Mouse (Mus musculus): ENCODE data around the gene Zfp217. TPM values are rescaled to one million over a fixed set of nuclear protein-coding genes. Genes with fewer than 3 reads are reported as not detected.

The Zfp217 gene
- total and polyA plus RNA-seq, 3 experiments = 5.2 to 9.4 (median 8.9) TPM

DNA sequence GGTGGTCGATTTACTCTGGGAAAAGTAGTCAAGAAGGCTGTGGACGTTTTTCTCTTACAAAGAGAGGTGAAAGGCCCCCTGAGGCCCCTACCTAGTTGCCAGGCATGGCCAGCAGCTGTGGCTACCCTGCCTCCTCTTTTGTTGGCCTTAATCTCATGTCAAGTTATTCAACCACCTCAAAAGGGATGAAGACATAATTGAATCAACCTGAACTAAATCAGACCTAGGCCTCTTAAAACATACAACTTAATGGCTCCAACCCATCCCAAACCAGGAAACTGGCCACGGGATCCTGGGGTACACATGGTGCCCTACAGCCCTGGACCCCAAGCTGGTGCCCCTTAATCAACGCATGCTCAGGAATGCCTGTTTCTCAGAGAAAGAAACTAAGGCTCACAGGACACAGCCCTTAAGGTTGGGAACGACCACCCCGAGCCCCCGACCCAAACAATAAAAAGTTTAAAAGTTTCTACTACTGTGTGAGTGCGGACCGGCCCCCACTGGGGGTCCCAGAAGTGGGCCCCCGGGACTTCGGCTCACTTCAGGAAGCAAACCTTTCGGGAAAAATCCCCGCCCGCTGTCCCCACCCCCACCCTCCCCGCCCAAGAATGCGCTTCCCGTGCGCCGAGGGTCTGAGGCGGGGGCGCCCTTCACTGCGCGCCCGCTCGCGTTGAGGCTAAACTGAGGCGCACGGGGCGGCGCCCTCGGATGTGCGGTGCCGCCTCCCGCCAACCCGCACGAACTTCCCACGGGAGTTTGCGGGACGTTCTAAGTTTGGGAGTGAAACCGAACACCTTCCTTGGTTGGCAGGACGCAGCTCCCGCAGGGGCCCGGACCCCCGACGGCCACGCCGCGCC is 17.8 kb downstream of the Zfp217 start:
- Histone ChIP-seq H3K36me3 (ENCODE audit: control insufficient read depth, insufficient read depth, low read length) (peaks cover 28% of the 10 kb centered on the region), H3K79me2 (replicated peaks; ENCODE audit: control insufficient read depth, insufficient read depth, low read length) (peaks cover 7% of the 10 kb centered on the region), H3K4me3 (peak overlapping the region; percentile 87), H3K27ac (peak overlapping the region; percentile 93), H3K9ac (ENCODE audit: low read depth, low read length) (peak overlapping the region; percentile 99), H3K4me1 (ENCODE audit: control insufficient read depth, insufficient read depth, low read length) (peaks cover 22% of the 10 kb centered on the region), H3K27me3 (ENCODE audit: control insufficient read depth, insufficient read depth, low read length) (no peaks in the 10 kb centered on the region)
- 2% methylated on average over 48 of the region's 48 CpGs for WGBS
- peak in 1 of 2 experiments; percentile 67 for DNase-seq
- intact Hi-C loops (cut with DNase I) = loop anchor here (2.0 to 5.0 kb wide), 2 partner anchors 79 to 382 kb away; no protein-coding TSS in a partner anchor
- TF ChIP-seq CTCF (IDR thresholded peaks at IDR 0.05) (no peak), EP300 (IDR thresholded peaks at IDR 0.05; ENCODE audit: insufficient read depth, low read depth, low read length) (no peak), POLR2A (IDR thresholded peaks at IDR 0.05; ENCODE audit: insufficient read depth, low read depth, low read length) (no peak)

DNA sequence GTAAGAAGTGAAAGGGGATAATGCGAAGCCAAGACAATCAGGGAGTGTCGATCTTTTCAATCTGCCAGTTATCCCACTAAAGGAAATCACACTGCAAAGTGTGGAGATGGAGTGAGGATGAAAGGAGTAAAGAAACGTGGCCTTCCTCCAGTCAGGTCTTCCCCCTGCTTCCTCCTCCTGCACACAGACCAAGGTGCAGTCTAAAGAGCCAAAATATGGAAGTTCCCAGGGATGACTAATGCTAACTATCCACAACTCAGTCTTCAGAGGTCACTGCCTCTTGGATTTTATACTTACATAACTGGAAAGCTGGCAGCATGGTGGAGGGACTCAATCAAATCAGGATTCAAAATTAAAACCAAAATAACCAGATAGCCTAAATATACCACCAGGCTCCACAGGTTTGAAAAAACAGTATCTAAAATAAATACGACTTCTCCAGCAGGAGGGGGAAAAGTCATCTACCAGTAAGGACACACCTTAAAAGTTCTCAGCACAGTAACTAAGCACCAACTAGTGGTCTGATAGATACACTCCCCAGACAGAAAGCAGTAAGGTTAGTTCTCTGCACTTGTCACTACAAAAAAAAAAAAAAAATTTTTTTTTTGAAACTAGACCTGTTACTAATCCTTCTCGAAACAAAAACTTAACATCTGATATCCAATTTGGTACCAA is 18.5 kb downstream of the Zfp217 start:
- Histone ChIP-seq H3K4me3 (peak overlapping the region; percentile 87), H3K79me2 (replicated peaks; ENCODE audit: control insufficient read depth, insufficient read depth, low read length) (peaks cover 7% of the 10 kb centered on the region), H3K4me1 (ENCODE audit: control insufficient read depth, insufficient read depth, low read length) (peaks cover 25% of the 10 kb centered on the region), H3K27me3 (ENCODE audit: control insufficient read depth, insufficient read depth, low read length) (no peaks in the 10 kb centered on the region), H3K36me3 (ENCODE audit: control insufficient read depth, insufficient read depth, low read length) (peaks cover 28% of the 10 kb centered on the region), H3K9ac (ENCODE audit: low read depth, low read length) (peak overlapping the region; percentile 59), H3K27ac (peak overlapping the region; percentile 93)
- no peak for DNase-seq
- TF ChIP-seq CTCF (IDR thresholded peaks at IDR 0.05) (peak; percentile 39), EP300 (IDR thresholded peaks at IDR 0.05; ENCODE audit: insufficient read depth, low read depth, low read length) (no peak)
- intact Hi-C loops (cut with DNase I) = no loop called here
- 18% methylated on average over 5 of the region's 5 CpGs for WGBS

DNA sequence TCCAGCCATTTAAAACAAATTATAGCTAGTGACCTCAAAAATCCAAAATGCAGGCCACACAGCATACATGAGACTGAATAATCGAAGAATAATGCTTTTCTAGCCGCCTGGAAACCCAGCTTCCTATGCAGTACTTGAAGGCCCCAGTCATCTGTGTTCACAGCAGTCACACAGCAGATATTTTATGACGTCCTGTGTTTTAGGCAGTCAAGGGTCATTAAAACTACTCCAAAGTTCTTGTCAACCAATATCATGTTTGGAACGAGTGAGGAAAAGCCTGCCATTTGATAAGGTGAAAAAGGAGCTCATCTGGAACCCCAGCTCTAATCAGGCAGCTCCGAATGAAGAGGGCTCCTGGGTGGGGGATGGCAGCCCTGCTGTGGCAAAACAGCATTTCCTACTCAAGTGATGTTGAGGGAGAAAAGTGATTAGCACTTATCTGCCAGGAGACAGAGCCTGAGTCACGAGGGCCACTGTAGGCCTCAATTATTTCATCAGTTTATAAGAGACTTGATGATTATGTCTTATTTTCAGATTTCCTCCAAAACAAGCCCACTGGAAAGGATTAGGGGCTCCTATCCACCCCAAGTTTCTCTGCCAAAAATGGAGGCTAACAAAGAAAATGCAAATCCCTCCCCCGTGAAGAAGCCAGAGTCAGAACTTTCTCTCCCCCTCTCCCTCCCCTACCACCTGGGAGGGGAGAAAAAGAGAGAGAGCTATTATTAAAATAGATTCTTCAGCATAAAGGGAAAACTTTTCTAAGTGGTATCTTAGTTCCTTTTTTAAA is 19.2 kb downstream of the Zfp217 start:
- intact Hi-C loops (cut with DNase I) = no loop called here

GRCm38 (mm10) chr2:170127523-170127922 is 20.4 kb downstream of the Zfp217 start:
- no peak for DNase-seq
- Histone ChIP-seq H3K4me1 (ENCODE audit: control insufficient read depth, insufficient read depth, low read length) (peaks cover 25% of the 10 kb centered on the region), H3K79me2 (replicated peaks; ENCODE audit: control insufficient read depth, insufficient read depth, low read length) (peaks cover 7% of the 10 kb centered on the region), H3K27me3 (ENCODE audit: control insufficient read depth, insufficient read depth, low read length) (no peaks in the 10 kb centered on the region), H3K9ac (ENCODE audit: low read depth, low read length) (peak overlapping the region; percentile 13; the same call in 1 of the 2 replicates), H3K4me3 (no peak overlapping the region), H3K27ac (peak overlapping the region; percentile 24; the same call in 1 of the 2 replicates), H3K36me3 (ENCODE audit: control insufficient read depth, insufficient read depth, low read length) (peaks cover 28% of the 10 kb centered on the region)
- intact Hi-C loops (cut with DNase I) = no loop called here
- TF ChIP-seq EP300 (IDR thresholded peaks at IDR 0.05; ENCODE audit: insufficient read depth, low read depth, low read length) = no peak
- 40% methylated on average over 3 of the region's 3 CpGs for WGBS

More for the DNA sequence above, 19.2 kb downstream of the Zfp217 start:
- Histone ChIP-seq H3K27ac (peak overlapping the region; percentile 93), H3K36me3 (ENCODE audit: control insufficient read depth, insufficient read depth, low read length) (peaks cover 28% of the 10 kb centered on the region), H3K9ac (ENCODE audit: low read depth, low read length) (no peak overlapping the region), H3K4me3 (peak overlapping the region; percentile 4; the same call in 1 of the 2 replicates), H3K4me1 (ENCODE audit: control insufficient read depth, insufficient read depth, low read length) (peaks cover 25% of the 10 kb centered on the region), H3K79me2 (replicated peaks; ENCODE audit: control insufficient read depth, insufficient read depth, low read length) (peaks cover 7% of the 10 kb centered on the region), H3K27me3 (ENCODE audit: control insufficient read depth, insufficient read depth, low read length) (no peaks in the 10 kb centered on the region)
- no peak for DNase-seq
- no peak for TF ChIP-seq CTCF (IDR thresholded peaks at IDR 0.05)
- TF ChIP-seq POLR2A (IDR thresholded peaks at IDR 0.05; ENCODE audit: insufficient read depth, low read depth, low read length) = no peak
- no peak for TF ChIP-seq EP300 (IDR thresholded peaks at IDR 0.05; ENCODE audit: insufficient read depth, low read depth, low read length)
- WGBS = 25% methylated on average over 7 of the region's 7 CpGs

DNA sequence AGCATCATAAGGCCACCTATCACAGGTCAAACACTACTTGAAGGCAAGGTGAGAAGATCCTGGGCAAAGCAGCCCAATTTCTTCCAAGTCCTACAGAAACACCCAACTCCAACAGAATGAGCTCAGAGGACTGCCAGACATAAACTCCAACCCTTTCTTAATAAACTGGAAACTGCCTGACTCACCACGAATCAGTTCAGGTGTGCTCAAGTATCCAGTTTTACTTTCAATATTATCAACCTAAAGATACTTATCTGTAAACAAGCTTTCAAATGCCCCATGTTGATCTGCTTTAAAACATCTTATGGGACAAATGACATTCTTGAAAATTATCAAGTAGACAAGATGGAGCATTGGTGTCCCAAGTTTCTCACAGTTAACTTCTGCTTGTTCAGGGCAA is 21.6 kb downstream of the Zfp217 start:
- no peak for DNase-seq
- Histone ChIP-seq H3K9ac (ENCODE audit: low read depth, low read length) (no peak overlapping the region), H3K27ac (no peak overlapping the region), H3K4me1 (ENCODE audit: control insufficient read depth, insufficient read depth, low read length) (peaks cover 25% of the 10 kb centered on the region), H3K79me2 (replicated peaks; ENCODE audit: control insufficient read depth, insufficient read depth, low read length) (peaks cover 7% of the 10 kb centered on the region), H3K36me3 (ENCODE audit: control insufficient read depth, insufficient read depth, low read length) (peaks cover 28% of the 10 kb centered on the region), H3K27me3 (ENCODE audit: control insufficient read depth, insufficient read depth, low read length) (no peaks in the 10 kb centered on the region), H3K4me3 (no peak overlapping the region)
- no peak for TF ChIP-seq CTCF (IDR thresholded peaks at IDR 0.05)
- TF ChIP-seq POLR2A (IDR thresholded peaks at IDR 0.05; ENCODE audit: insufficient read depth, low read depth, low read length) = no peak
- no peak for TF ChIP-seq EP300 (IDR thresholded peaks at IDR 0.05; ENCODE audit: insufficient read depth, low read depth, low read length)
- intact Hi-C loops (cut with DNase I) = no loop called here
- WGBS = 59% methylated on average over 1 of the region's 1 CpGs

Data from heart, adult 2 months (tissue).